Mouse (Mus musculus): ENCODE measurements around the gene Tle3.

DNA sequence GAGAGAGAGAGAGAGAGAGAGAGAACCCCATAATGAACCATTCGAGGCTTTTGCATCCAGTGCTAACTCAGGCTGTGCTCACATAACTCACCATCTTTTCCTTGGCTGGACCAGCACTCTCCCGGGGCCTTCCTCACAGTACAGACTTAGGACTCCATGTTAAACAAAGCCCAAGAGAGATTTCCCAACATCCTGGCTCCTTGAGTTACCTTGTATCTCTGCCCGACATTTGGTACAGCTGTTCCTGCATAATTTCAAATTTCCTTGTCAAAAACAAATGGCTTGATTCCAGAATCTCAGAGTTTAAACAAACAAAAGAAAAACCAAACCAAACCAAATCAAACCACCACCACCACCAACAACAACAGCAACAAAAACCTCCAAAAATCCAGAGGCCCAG is 55.7 kb downstream of the Tle3 start:
- no peak for TF ChIP-seq POLR2A (IDR thresholded peaks at IDR 0.05; ENCODE audit: extremely low read depth, insufficient read depth, low read length)
- TF ChIP-seq CTCF (IDR thresholded peaks at IDR 0.05; ENCODE audit: low read depth, low read length) = no peak

All from liver, adult 2 months (tissue).